Mouse (Mus musculus): ENCODE measurements around the gene Clec2i. TPM values are rescaled to one million over a fixed set of nuclear protein-coding genes. Genes with fewer than 3 reads are reported as not detected.

Clec2i gene
- polyA plus RNA-seq, 1 experiment, result not detected

GRCm38 (mm10) chr6:128941646-128942421 is 54.4 kb downstream of the Clec2i start:
- H3K27me3 ChIP-seq (ENCODE audit: control insufficient read depth, insufficient read depth, insufficient read length), result no peaks in the 10 kb centered on the region
- H3K4me2 ChIP-seq (ENCODE audit: low read depth), result no peak overlapping the region
- H3ac ChIP-seq (ENCODE audit: control insufficient read depth, insufficient read length), result no peak overlapping the region
- no peaks in the 10 kb centered on the region for H3K36me3 ChIP-seq (ENCODE audit: control insufficient read depth, insufficient read depth)
- H3K4me3 ChIP-seq, result no peak overlapping the region
- TF ChIP-seq MYOG (IDR thresholded peaks at IDR 0.05; ENCODE audit: control insufficient read depth in 1 of 3, insufficient read depth in 1 of 3, insufficient read length in 2 of 3, low read depth in 2 of 3) (no peak), POLR2AphosphoS2 (IDR thresholded peaks at IDR 0.05; ENCODE audit: insufficient read length, low read depth) (no peak), TCF12 (IDR thresholded peaks at IDR 0.05; ENCODE audit: insufficient read depth, poor library complexity, severe bottlenecking) (no peak), SRF (IDR thresholded peaks at IDR 0.05; ENCODE audit: control insufficient read depth, insufficient read length, low read depth) (no peak), USF1 (IDR thresholded peaks at IDR 0.05; ENCODE audit: low read depth) (no peak), CEBPB (IDR thresholded peaks at IDR 0.05; ENCODE audit: insufficient read depth, poor library complexity, severe bottlenecking) (no peak), REST (IDR thresholded peaks at IDR 0.05; ENCODE audit: insufficient read depth, insufficient read length) (no peak), MAX (IDR thresholded peaks at IDR 0.05; ENCODE audit: low read depth) (no peak), MYOD1 (IDR thresholded peaks at IDR 0.05; ENCODE audit: control insufficient read depth in 1 of 3, insufficient read length in 2 of 3, low read depth in 2 of 3) (no peak), POLR2A (IDR thresholded peaks at IDR 0.05; ENCODE audit: insufficient read length, low read depth) (no peak), E2F4 (IDR thresholded peaks at IDR 0.05; ENCODE audit: insufficient read depth) (no peak), TCF3 (IDR thresholded peaks at IDR 0.05; ENCODE audit: insufficient read length, low read depth) (no peak)
- no peaks in the 10 kb centered on the region for H3K79me2 ChIP-seq (ENCODE audit: control insufficient read depth, insufficient read depth)

- Histone ChIP-seq H3ac (ENCODE audit: control insufficient read depth, insufficient read length) (no peak overlapping the region), H3K79me2 (ENCODE audit: control insufficient read depth, insufficient read depth) (no peaks in the 10 kb centered on the region), H3K27me3 (ENCODE audit: control insufficient read depth, insufficient read depth, insufficient read length) (no peaks in the 10 kb centered on the region), H3K4me3 (no peak overlapping the region), H3K36me3 (ENCODE audit: control insufficient read depth, insufficient read depth) (no peaks in the 10 kb centered on the region), H3K4me2 (ENCODE audit: low read depth) (no peak overlapping the region)
- TF ChIP-seq MYOD1 (IDR thresholded peaks at IDR 0.05; ENCODE audit: control insufficient read depth in 1 of 3, insufficient read length in 2 of 3, low read depth in 2 of 3) (no peak), MYOG (IDR thresholded peaks at IDR 0.05; ENCODE audit: control insufficient read depth in 1 of 3, insufficient read depth in 1 of 3, insufficient read length in 2 of 3, low read depth in 2 of 3) (no peak), POLR2A (IDR thresholded peaks at IDR 0.05; ENCODE audit: insufficient read length, low read depth) (no peak), TCF12 (IDR thresholded peaks at IDR 0.05; ENCODE audit: insufficient read depth, poor library complexity, severe bottlenecking) (no peak), MAX (IDR thresholded peaks at IDR 0.05; ENCODE audit: low read depth) (no peak), E2F4 (IDR thresholded peaks at IDR 0.05; ENCODE audit: insufficient read depth) (no peak), TCF3 (IDR thresholded peaks at IDR 0.05; ENCODE audit: insufficient read length, low read depth) (no peak), POLR2AphosphoS2 (IDR thresholded peaks at IDR 0.05; ENCODE audit: insufficient read length, low read depth) (no peak), REST (IDR thresholded peaks at IDR 0.05; ENCODE audit: insufficient read depth, insufficient read length) (no peak), CEBPB (IDR thresholded peaks at IDR 0.05; ENCODE audit: insufficient read depth, poor library complexity, severe bottlenecking) (no peak), SRF (IDR thresholded peaks at IDR 0.05; ENCODE audit: control insufficient read depth, insufficient read length, low read depth) (no peak), USF1 (IDR thresholded peaks at IDR 0.05; ENCODE audit: low read depth) (no peak)
Observed at GRCm38 (mm10) chr6:128945564-128945963, 58.2 kb downstream of the Clec2i start.

Other genes starting within 250 kb of the Clec2i start
- not detected for gene Clec2h, start 225.2 kb upstream of the Clec2i start, polyA plus RNA-seq (2012; fragmentation: generic; extraction: Trizol)
- not detected for gene Klrb1, start 164.5 kb upstream of the Clec2i start, polyA plus RNA-seq (2012; fragmentation: generic; extraction: Trizol)
- not detected for gene Klrb1c, start 98.4 kb upstream of the Clec2i start, polyA plus RNA-seq (2012; fragmentation: generic; extraction: Trizol)
- gene Gm44511, start 61.3 kb upstream of the Clec2i start, polyA plus RNA-seq (2012; fragmentation: generic; extraction: Trizol), result not detected
- not detected for gene Klrb1b, start 61.3 kb upstream of the Clec2i start, polyA plus RNA-seq (2012; fragmentation: generic; extraction: Trizol)
- gene BC035044, start 3.5 kb downstream of the Clec2i start, polyA plus RNA-seq (2012; fragmentation: generic; extraction: Trizol), result not detected
- gene Clec2g, start 46.8 kb downstream of the Clec2i start, polyA plus RNA-seq (2012; fragmentation: generic; extraction: Trizol), result not detected
- not detected for gene Klrb1f, start 158.3 kb downstream of the Clec2i start, polyA plus RNA-seq (2012; fragmentation: generic; extraction: Trizol)
- gene Clec2e, start 213.3 kb downstream of the Clec2i start, polyA plus RNA-seq (2012; fragmentation: generic; extraction: Trizol), result not detected